Mouse (Mus musculus) stomach, embryonic 16.5 days (tissue): Measurements from ENCODE around the gene Dmc1. TPM values are rescaled to one million over a fixed set of nuclear protein-coding genes. Genes with fewer than 3 reads are reported as not detected.

Source experiments
- ATAC-seq: fragments of 200-750 bp; cut with Nextera tagmentation; 2 replicates; pipeline ENCODE4 v1.8.0; 2017; ENCODE audit warnings: moderate number of reproducible peaks, moderate TSS enrichment; ENCODE audit not compliant: insufficient read depth, low FRiP score
- H3K27ac ChIP-seq: fragments of 300-500 bp; sonication (generic); 2 replicates; pipeline ENCODE4 v1.5.1; 2014; ENCODE audit warnings: low read length
- H3K27me3 ChIP-seq: fragments of 300-500 bp; sonication (generic); 2 replicates; pipeline ENCODE4 v1.6.1; 2014; ENCODE audit warnings: low read length, control low read depth, mixed read lengths; ENCODE audit not compliant: control insufficient read depth, insufficient read depth
- H3K36me3 ChIP-seq: fragments of 300-500 bp; sonication (generic); 2 replicates; pipeline ENCODE4 v1.6.1; 2014; ENCODE audit warnings: low read length; ENCODE audit not compliant: control insufficient read depth, insufficient read depth
- H3K4me1 ChIP-seq: fragments of 300-500 bp; sonication (generic); 2 replicates; pipeline ENCODE4 v1.6.1; 2014; ENCODE audit warnings: low read length, control low read depth, mixed read lengths; ENCODE audit not compliant: control insufficient read depth, insufficient read depth
- H3K4me2 ChIP-seq: fragments of 300-500 bp; sonication (generic); 2 replicates; pipeline ENCODE4 v1.6.1; 2014; ENCODE audit warnings: low read depth, low read length, mixed read lengths
- H3K4me3 ChIP-seq: fragments of 300-500 bp; sonication (generic); replicated peaks from 2 replicates; pipeline ENCODE4 v1.5.1; 2014; ENCODE audit warnings: mild to moderate bottlenecking, low read length
- H3K9ac ChIP-seq: fragments of 300-500 bp; sonication (generic); 2 replicates; pipeline ENCODE4 v1.6.1; 2014; ENCODE audit warnings: low read length
- H3K9me3 ChIP-seq: fragments of 300-500 bp; sonication (generic); replicated peaks from 2 replicates; pipeline ENCODE4 v1.6.1; 2016; ENCODE audit warnings: low read length, control low read depth; ENCODE audit not compliant: control insufficient read depth
- WGBS: fragments of 180-500 bp; shearing (Covaris S2); extraction: QIAGEN DNeasy Blood & Tissue Kit; methylation state at CpG from one replicate; pipeline ENCODE4 v1.1.7; 2014; 5-methylcytosine and 5-hydroxymethylcytosine counted together
- polyA plus RNA-seq: library from polyadenylated mRNA; unstranded; fragments of >200 nt; fragmentation: Nextera tagmentation; extraction: Ambion mirVana; gene quantifications from 2 replicates; pipeline ENCODE4 v1.2.1, GENCODE M21; 2015

Gene Dmc1
- polyA plus RNA-seq, 1 experiment from 2014 or later, result 2.4 TPM

DNA sequence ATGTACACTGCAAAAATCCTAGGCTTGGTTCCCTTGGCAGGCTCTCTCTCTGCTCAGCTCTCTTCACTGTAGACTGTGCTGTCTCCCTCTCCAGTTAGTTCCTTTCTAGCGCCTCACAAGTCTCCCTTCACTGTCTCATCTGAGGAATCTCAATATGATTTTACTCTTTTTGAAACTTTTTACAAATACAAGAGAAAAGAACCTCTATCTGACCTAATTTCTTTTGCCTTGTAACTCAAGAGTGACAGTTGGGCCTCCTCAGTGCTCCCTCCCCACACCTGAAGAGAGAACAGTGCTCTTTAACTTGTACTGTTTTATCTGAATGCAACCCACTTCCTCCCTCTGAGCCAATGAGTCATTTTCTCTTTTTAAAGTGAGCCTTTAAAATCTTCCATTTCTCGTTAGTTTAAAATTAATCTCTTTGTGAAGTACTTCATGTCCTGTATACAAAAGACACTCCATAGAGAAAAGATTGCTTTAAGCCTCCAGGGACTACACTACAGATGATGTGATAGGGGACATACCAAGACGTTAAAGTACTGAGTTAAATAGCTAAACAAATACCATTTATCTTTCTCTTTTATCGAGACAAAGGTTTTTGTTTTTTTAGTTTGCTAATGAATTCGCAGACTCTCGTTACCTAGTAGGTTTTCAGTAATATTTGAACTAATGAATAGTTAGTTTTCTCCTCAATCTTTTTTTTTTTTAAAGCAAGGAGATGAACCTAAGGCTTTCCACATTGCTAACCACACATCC is 27.1 kb downstream of the Dmc1 start:
- Histone ChIP-seq H3K4me2 (no peak overlapping the region), H3K27me3 (no peaks in the 10 kb centered on the region), H3K36me3 (no peaks in the 10 kb centered on the region), H3K4me3 (no peak overlapping the region), H3K9ac (no peak overlapping the region), H3K4me1 (no peaks in the 10 kb centered on the region), H3K9me3 (no peaks in the 10 kb centered on the region), H3K27ac (no peak overlapping the region)
- WGBS, result 55% methylated on average over 6 of the region's 6 CpGs
- no peak for ATAC-seq

DNA sequence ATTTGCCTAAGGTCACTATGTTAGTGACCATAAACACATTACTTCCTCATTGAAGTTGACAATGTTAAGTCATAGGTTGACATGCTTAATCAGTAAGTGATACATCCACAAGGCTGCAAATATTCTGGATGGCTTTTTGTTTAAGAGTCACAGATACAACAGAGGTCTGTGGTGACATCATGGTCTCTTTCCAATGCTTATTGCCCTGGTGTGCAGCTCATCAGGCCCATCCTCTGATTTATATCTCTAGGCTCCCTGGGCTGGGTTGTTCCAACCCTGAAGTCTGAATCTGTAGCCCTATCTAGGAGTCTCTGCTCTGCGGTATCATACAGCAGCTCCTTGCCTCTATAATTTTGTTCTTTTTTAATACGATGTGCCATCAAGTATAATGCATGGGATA is 28.0 kb downstream of the Dmc1 start:
- ATAC-seq, result no peak
- Histone ChIP-seq H3K4me3 (no peak overlapping the region), H3K4me2 (no peak overlapping the region), H3K9me3 (no peaks in the 10 kb centered on the region), H3K27ac (no peak overlapping the region), H3K9ac (no peak overlapping the region), H3K4me1 (no peaks in the 10 kb centered on the region), H3K27me3 (no peaks in the 10 kb centered on the region), H3K36me3 (no peaks in the 10 kb centered on the region)
- WGBS, result 95% methylated on average over 2 of the region's 2 CpGs

DNA sequence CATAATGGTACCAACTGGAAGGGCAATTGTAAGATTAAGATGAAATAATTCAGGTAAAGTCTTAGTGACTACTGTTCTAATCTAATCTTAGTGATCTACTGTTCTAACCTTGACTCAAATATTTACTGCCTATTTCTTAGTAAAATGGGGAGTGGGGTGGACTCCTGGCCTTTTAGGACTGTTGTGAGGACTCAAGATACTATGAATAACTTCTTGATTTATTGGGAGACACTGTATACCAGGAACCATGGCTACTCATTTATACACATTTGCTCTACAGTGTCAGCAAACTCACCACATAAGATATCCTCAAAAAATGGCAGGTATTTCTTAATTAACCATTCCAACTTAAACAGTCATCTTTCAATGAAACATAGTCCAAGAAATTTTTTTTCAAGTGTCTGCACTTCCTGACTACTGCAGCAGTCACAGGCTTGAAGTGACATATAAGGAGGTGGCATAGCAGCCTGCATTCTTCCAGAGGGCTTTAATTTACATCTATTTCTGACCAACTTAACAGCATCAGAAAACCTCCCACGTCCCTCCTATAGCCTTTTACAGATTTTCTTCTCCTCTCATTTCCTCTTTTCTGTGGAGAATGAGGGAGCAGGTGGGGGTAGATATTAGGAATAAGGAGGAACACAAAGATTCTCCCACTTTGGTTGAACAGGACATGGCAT is 29.2 kb downstream of the Dmc1 start:
- H3K4me2 ChIP-seq, result no peak overlapping the region
- no peak overlapping the region for H3K9ac ChIP-seq
- no peaks in the 10 kb centered on the region for H3K4me1 ChIP-seq
- no peaks in the 10 kb centered on the region for H3K36me3 ChIP-seq
- no peak for ATAC-seq
- H3K27ac ChIP-seq, result no peak overlapping the region
- no peaks in the 10 kb centered on the region for H3K9me3 ChIP-seq
- H3K4me3 ChIP-seq, result no peak overlapping the region
- 34% methylated on average over 1 of the region's 1 CpGs for WGBS
- no peaks in the 10 kb centered on the region for H3K27me3 ChIP-seq

DNA sequence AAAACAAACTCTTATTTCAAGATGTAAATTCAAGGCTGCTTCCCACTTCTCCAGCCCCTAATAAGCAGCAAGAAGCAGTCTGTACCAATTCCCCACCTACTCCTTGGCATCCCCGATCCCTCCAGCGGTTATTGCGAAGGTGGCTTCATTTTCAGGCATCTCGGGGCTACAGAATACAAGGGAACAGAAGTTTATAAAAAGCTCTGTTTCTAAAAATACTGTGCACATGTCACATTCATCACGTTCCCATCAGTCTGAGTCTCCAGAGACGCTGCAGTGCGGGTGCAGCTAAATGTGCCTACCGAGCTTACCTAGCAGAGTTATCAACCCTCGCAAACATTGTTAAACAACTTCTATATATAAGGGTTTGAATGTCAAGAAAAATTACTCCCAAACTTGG is 42.5 kb downstream of the Dmc1 start:
- H3K9me3 ChIP-seq, result no peaks in the 10 kb centered on the region
- WGBS, result 49% methylated on average over 9 of the region's 9 CpGs
- H3K27me3 ChIP-seq, result no peaks in the 10 kb centered on the region
- no peak for ATAC-seq
- H3K4me1 ChIP-seq, result no peaks in the 10 kb centered on the region
- H3K36me3 ChIP-seq, result no peaks in the 10 kb centered on the region
- H3K27ac ChIP-seq, result 0 out of 2 replicates have a peak overlapping the region, but pooled peaks have one; percentile 5
- H3K4me3 ChIP-seq, result no peak overlapping the region
- no peak overlapping the region for H3K4me2 ChIP-seq
- H3K9ac ChIP-seq, result no peak overlapping the region

DNA sequence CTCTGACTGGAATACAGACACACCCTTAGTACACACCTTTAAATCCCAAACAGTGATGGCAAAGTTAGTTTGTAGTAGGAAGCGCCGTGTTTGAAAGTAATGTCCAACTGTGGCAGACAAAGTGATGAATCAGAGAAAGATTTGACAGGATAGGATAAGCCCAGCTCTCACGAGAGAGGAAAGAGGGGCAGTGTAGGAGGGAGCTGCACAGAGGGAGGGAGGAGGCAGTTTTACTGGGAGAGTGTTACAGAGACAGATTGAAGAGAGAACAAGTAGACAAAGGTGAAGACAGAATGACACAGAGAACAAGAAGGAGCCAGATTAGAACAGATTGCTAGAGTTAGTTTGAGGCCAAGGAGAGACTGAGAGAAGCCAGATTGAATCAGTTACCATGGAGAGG is 45.3 kb downstream of the Dmc1 start:
- no peaks in the 10 kb centered on the region for H3K9me3 ChIP-seq
- H3K4me3 ChIP-seq, result no peak overlapping the region
- H3K36me3 ChIP-seq, result no peaks in the 10 kb centered on the region
- ATAC-seq, result no peak
- no peak overlapping the region for H3K27ac ChIP-seq
- no peak overlapping the region for H3K4me2 ChIP-seq
- no peak overlapping the region for H3K9ac ChIP-seq
- no peaks in the 10 kb centered on the region for H3K27me3 ChIP-seq
- no peaks in the 10 kb centered on the region for H3K4me1 ChIP-seq
- 34% methylated on average over 3 of the region's 3 CpGs for WGBS

DNA sequence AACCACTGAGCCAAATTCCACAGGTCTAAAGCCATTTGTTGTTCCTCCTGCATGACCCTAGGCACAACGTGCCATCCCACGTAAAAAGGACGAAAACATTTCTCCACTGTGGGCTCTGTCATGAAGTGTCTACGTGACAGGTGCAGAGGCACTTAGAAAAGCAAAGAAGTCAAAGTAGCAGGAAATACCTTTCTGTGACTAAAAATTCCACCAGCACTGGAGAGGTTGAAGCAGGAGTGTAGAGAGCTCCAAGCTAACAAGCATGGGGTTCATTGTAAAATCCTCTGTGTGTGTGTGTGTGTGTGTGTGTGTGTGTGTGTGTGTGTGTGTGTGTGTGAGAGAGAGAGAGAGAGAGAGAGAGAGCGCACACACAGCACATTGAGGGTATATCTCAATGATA is 52.3 kb downstream of the Dmc1 start:
- Histone ChIP-seq H3K27me3 (no peaks in the 10 kb centered on the region; the same call in 1 of the 2 replicates), H3K4me3 (no peak overlapping the region), H3K4me1 (no peaks in the 10 kb centered on the region), H3K9me3 (no peaks in the 10 kb centered on the region), H3K4me2 (no peak overlapping the region), H3K36me3 (no peaks in the 10 kb centered on the region), H3K27ac (no peak overlapping the region), H3K9ac (no peak overlapping the region)
- WGBS, result 85% methylated on average over 5 of the region's 5 CpGs
- ATAC-seq, result no peak

DNA sequence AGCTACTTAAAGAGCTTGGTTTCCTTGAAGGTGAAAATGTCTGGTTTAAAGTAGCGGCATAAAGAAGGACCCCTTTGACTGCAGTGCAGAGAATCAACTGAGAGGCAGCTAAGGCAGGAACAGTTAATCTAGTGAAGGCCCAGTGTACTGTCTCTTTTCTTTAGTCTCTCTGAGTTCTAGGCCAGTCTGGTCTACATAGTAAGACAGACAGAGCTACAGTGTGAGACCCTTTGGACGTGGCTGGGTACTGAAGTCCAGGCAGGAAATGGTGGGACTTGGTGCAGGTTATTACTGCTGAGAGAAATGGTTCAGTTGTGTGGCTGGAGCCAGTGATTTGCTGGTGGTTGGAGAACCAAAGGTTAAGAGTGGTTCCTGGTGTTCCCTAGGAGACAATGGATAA is 56.7 kb downstream of the Dmc1 start:
- Histone ChIP-seq H3K27me3 (no peaks in the 10 kb centered on the region; the same call in 1 of the 2 replicates), H3K4me3 (no peak overlapping the region)
- WGBS, result 100% methylated on average over 2 of the region's 2 CpGs

DNA sequence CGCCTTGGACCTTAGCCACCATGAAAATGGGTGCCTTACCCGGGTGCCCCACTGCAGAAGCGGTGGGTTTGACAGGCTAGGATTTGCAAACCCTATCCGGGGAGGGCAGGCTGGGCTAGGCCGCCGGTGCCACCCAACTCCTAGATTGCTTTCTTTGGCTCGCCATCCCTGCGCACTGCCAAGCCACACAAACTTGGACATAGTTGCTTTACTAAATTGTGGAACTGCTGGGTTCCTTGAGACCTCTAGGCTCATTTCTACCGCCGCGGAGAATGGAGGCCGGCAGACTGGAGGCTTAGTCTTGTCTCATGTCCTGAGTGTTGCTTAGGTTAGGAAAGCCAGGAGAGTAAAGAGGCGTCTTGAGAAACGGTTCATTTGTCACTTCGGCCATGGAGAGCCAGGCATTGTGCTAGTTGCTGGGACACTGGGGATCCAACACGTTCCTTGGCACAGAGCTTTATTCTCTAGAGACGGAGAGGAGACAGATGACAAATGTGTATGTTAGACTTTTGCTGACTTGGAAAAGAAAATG is 57.6 kb downstream of the Dmc1 start:
- Histone ChIP-seq H3K9ac (peak overlapping the region; percentile 77), H3K4me2 (peak overlapping the region; percentile 77), H3K4me1 (peaks cover 19% of the 10 kb centered on the region), H3K27ac (peak overlapping the region; percentile 98), H3K27me3 (no peaks in the 10 kb centered on the region; the same call in 1 of the 2 replicates), H3K9me3 (no peaks in the 10 kb centered on the region), H3K4me3 (peak overlapping the region; percentile 94), H3K36me3 (peaks cover 11% of the 10 kb centered on the region; the same call in 1 of the 2 replicates)
- no peak for ATAC-seq
- 77% methylated on average over 17 of the region's 17 CpGs for WGBS

More for the DNA sequence above, 56.7 kb downstream of the Dmc1 start:
- H3K27ac ChIP-seq, result no peak overlapping the region
- H3K9me3 ChIP-seq, result no peaks in the 10 kb centered on the region
- ATAC-seq, result no peak
- H3K4me1 ChIP-seq, result peaks cover 19% of the 10 kb centered on the region
- no peak overlapping the region for H3K9ac ChIP-seq
- peaks cover 2% of the 10 kb centered on the region; the same call in 1 of the 2 replicates for H3K36me3 ChIP-seq
- no peak overlapping the region for H3K4me2 ChIP-seq
